Mouse (Mus musculus) skeletal muscle tissue, postnatal 0 days (tissue): ENCODE measurements around the gene Skap2. TPM values are rescaled to one million over a fixed set of nuclear protein-coding genes. Genes with fewer than 3 reads are reported as not detected.

ENCODE experiments used
- polyA plus RNA-seq: library from polyadenylated mRNA; unstranded; fragments of >200 nt; fragmentation: Nextera tagmentation; extraction: Ambion mirVana; gene quantifications from 2 replicates; pipeline ENCODE4 v1.2.1, GENCODE M21; 2015

Skap2 gene
- 14.3 and 18.0 TPM in 2 replicates for polyA plus RNA-seq

GRCm38 (mm10) chr6:52012409-52013244, at the start of gene Skap2:
Skap2 (minus strand) TSS chr6:52012549.

Other genes starting within 250 kb of the Skap2 start
- gene Hoxa1, start 145.8 kb upstream of the Skap2 start, polyA plus RNA-seq: 0.59 and 0.88 TPM in 2 replicates
- gene Hoxa2, start 152.3 kb upstream of the Skap2 start, polyA plus RNA-seq: 0.46 and 1.1 TPM in 2 replicates
- 0.10 and 0.27 TPM in 2 replicates for gene 5730596B20Rik, start 164.9 kb upstream of the Skap2 start, polyA plus RNA-seq
- gene Hoxa4, start 179.2 kb upstream of the Skap2 start, polyA plus RNA-seq: 3.7 and 5.5 TPM in 2 replicates
- 3.1 and 3.6 TPM in 2 replicates for gene Hoxa5, start 192.0 kb upstream of the Skap2 start, polyA plus RNA-seq
- gene Hoxa6, start 196.2 kb upstream of the Skap2 start, polyA plus RNA-seq: 1.7 and 1.9 TPM in 2 replicates
- 1.3 TPM in 2 replicates for gene Hoxa3, start 200.8 kb upstream of the Skap2 start, polyA plus RNA-seq
- not detected in 2 replicates for gene Gm28308, start 200.8 kb upstream of the Skap2 start, polyA plus RNA-seq
- 26.9 and 27.8 TPM in 2 replicates for gene Hoxa7, start 209.3 kb upstream of the Skap2 start, polyA plus RNA-seq
- 20.2 and 20.6 TPM in 2 replicates for gene Hoxa9, start 218.5 kb upstream of the Skap2 start, polyA plus RNA-seq
- 40.5 and 46.6 TPM in 2 replicates for gene Hoxa10, start 228.3 kb upstream of the Skap2 start, polyA plus RNA-seq
- gene Hoxa11, start 233.3 kb upstream of the Skap2 start, polyA plus RNA-seq: 1.4 and 3.7 TPM in 2 replicates
- 0.05 TPM in 1 of 2 replicates, not detected in the other for gene Hoxa13, start 248.3 kb upstream of the Skap2 start, polyA plus RNA-seq